Mouse (Mus musculus) neural tube, embryonic 14.5 days (tissue): Measurements from ENCODE around the gene Tbc1d14. TPM values are rescaled to one million over a fixed set of nuclear protein-coding genes. Genes with fewer than 3 reads are reported as not detected.
A peak's percentile ranks its signal among the peaks of the same experiment; 100 is the strongest.

Source experiments
- ATAC-seq: fragments of 200-750 bp; cut with Nextera tagmentation; 2 replicates; pipeline ENCODE4 v1.8.0; 2017; ENCODE audit warnings: low read depth, mild to moderate bottlenecking, moderate TSS enrichment, moderate library complexity
- H3K27ac ChIP-seq: fragments of 300-500 bp; sonication (generic); 2 replicates; pipeline ENCODE4 v1.5.1; 2014; ENCODE audit warnings: low read depth, mild to moderate bottlenecking, control low read depth, low read length, moderate library complexity, mixed read lengths
- H3K27me3 ChIP-seq: fragments of 300-500 bp; sonication (generic); 2 replicates; pipeline ENCODE4 v1.6.1; 2014; ENCODE audit warnings: low read length; ENCODE audit not compliant: control insufficient read depth, insufficient read depth
- H3K36me3 ChIP-seq: fragments of 300-500 bp; sonication (generic); 2 replicates; pipeline ENCODE4 v1.6.1; 2014; ENCODE audit warnings: low read length, mixed read lengths; ENCODE audit not compliant: control insufficient read depth, insufficient read depth
- H3K4me1 ChIP-seq: fragments of 300-500 bp; sonication (generic); 2 replicates; pipeline ENCODE4 v1.6.1; 2014; ENCODE audit warnings: low read length; ENCODE audit not compliant: control insufficient read depth, insufficient read depth
- H3K4me2 ChIP-seq: fragments of 300-500 bp; sonication (generic); 2 replicates; pipeline ENCODE4 v1.6.1; 2014; ENCODE audit warnings: mild to moderate bottlenecking, low read depth, low read length, control low read depth
- H3K4me3 ChIP-seq: fragments of 300-500 bp; sonication (generic); 2 replicates; pipeline ENCODE4 v1.5.1; 2014; ENCODE audit warnings: low read depth, low read length, control low read depth, mixed read lengths
- H3K9ac ChIP-seq: fragments of 300-500 bp; sonication (generic); replicated peaks from 2 replicates; pipeline ENCODE4 v1.6.1; 2014; ENCODE audit warnings: low read depth, mild to moderate bottlenecking, control low read depth, low read length, mixed read lengths
- H3K9me3 ChIP-seq: fragments of 300-500 bp; sonication (generic); 2 replicates; pipeline ENCODE4 v1.6.1; 2016; ENCODE audit warnings: low read length; ENCODE audit not compliant: control insufficient read depth
- WGBS: fragments of 180-500 bp; shearing (Covaris S2); extraction: QIAGEN DNeasy Blood & Tissue Kit; methylation state at CpG from one replicate; pipeline ENCODE4 v1.1.7; 2014; 5-methylcytosine and 5-hydroxymethylcytosine counted together
- polyA plus RNA-seq: library from polyadenylated mRNA; unstranded; fragments of >200 nt; fragmentation: Nextera tagmentation; extraction: Ambion mirVana; gene quantifications from 2 replicates; pipeline ENCODE4 v1.2.1, GENCODE M21; 2014

Gene Tbc1d14
- polyA plus RNA-seq, 1 experiment from 2014 or later = 74.0 TPM

- no peak for ATAC-seq
- WGBS = 76% methylated on average over 3 of the region's 3 CpGs
- no peak overlapping the region for H3K27ac ChIP-seq
- no peaks in the 10 kb centered on the region for H3K9me3 ChIP-seq
- H3K36me3 ChIP-seq = peaks cover 49% of the 10 kb centered on the region
- H3K27me3 ChIP-seq = no peaks in the 10 kb centered on the region
- H3K4me1 ChIP-seq = no peaks in the 10 kb centered on the region
- H3K9ac ChIP-seq = no peak overlapping the region
- H3K4me2 ChIP-seq = no peak overlapping the region
- H3K4me3 ChIP-seq = no peak overlapping the region
Observed at GRCm38 (mm10) chr5:36519751-36520150, 73.3 kb downstream of the Tbc1d14 start.

GRCm38 (mm10) chr5:36517596-36517995 lies 75.5 kb downstream of the Tbc1d14 start:
- Histone ChIP-seq H3K4me1 (no peaks in the 10 kb centered on the region), H3K36me3 (peaks cover 59% of the 10 kb centered on the region), H3K4me3 (no peak overlapping the region), H3K27ac (no peak overlapping the region), H3K9ac (no peak overlapping the region), H3K27me3 (no peaks in the 10 kb centered on the region), H3K9me3 (no peaks in the 10 kb centered on the region), H3K4me2 (no peak overlapping the region)
- 84% methylated on average over 3 of the region's 3 CpGs for WGBS
- ATAC-seq = 0 out of 2 replicates have a peak, but pooled peaks have one; percentile 38

- H3K27ac ChIP-seq = no peak overlapping the region
- peaks cover 65% of the 10 kb centered on the region for H3K36me3 ChIP-seq
- no peak for ATAC-seq
- no peaks in the 10 kb centered on the region for H3K4me1 ChIP-seq
- H3K9ac ChIP-seq = no peak overlapping the region
- no peaks in the 10 kb centered on the region for H3K27me3 ChIP-seq
- H3K4me3 ChIP-seq = no peak overlapping the region
- 85% methylated on average over 5 of the region's 5 CpGs for WGBS
- H3K4me2 ChIP-seq = no peak overlapping the region
- H3K9me3 ChIP-seq = no peaks in the 10 kb centered on the region
Observed at GRCm38 (mm10) chr5:36515558-36515957, 77.5 kb downstream of the Tbc1d14 start.

- H3K36me3 ChIP-seq = peaks cover 69% of the 10 kb centered on the region
Observed at GRCm38 (mm10) chr5:36515126-36515525, 78.0 kb downstream of the Tbc1d14 start.

GRCm38 (mm10) chr5:36510956-36511355 lies 82.1 kb downstream of the Tbc1d14 start:
- Histone ChIP-seq H3K4me2 (no peak overlapping the region), H3K4me1 (no peaks in the 10 kb centered on the region), H3K4me3 (no peak overlapping the region), H3K27ac (no peak overlapping the region), H3K9me3 (no peaks in the 10 kb centered on the region), H3K9ac (no peak overlapping the region), H3K27me3 (no peaks in the 10 kb centered on the region), H3K36me3 (peaks cover 55% of the 10 kb centered on the region)
- 100% methylated on average over 2 of the region's 2 CpGs for WGBS
- ATAC-seq = no peak

More at GRCm38 (mm10) chr5:36515126-36515525, 78.0 kb downstream of the Tbc1d14 start:
- no peaks in the 10 kb centered on the region for H3K27me3 ChIP-seq
- H3K27ac ChIP-seq = no peak overlapping the region
- ATAC-seq = no peak
- no peaks in the 10 kb centered on the region for H3K4me1 ChIP-seq
- 100% methylated on average over 1 of the region's 1 CpGs for WGBS
- no peak overlapping the region for H3K4me2 ChIP-seq
- no peak overlapping the region for H3K4me3 ChIP-seq
- H3K9ac ChIP-seq = no peak overlapping the region
- no peaks in the 10 kb centered on the region for H3K9me3 ChIP-seq

- H3K4me3 ChIP-seq = no peak overlapping the region
- H3K27ac ChIP-seq = no peak overlapping the region
- H3K27me3 ChIP-seq = no peaks in the 10 kb centered on the region
- no peak overlapping the region for H3K4me2 ChIP-seq
- WGBS = 95% methylated on average over 10 of the region's 10 CpGs
- no peaks in the 10 kb centered on the region for H3K4me1 ChIP-seq
- H3K9ac ChIP-seq = no peak overlapping the region
- no peak for ATAC-seq
- no peaks in the 10 kb centered on the region for H3K9me3 ChIP-seq
- peaks cover 57% of the 10 kb centered on the region for H3K36me3 ChIP-seq
Observed at GRCm38 (mm10) chr5:36508351-36508750, 84.7 kb downstream of the Tbc1d14 start.

GRCm38 (mm10) chr5:36505643-36506042 lies 87.4 kb downstream of the Tbc1d14 start:
- peaks cover 37% of the 10 kb centered on the region for H3K36me3 ChIP-seq
- H3K27ac ChIP-seq = no peak overlapping the region
- 73% methylated on average over 5 of the region's 5 CpGs for WGBS

GRCm38 (mm10) chr5:36505235-36505634 lies 87.8 kb downstream of the Tbc1d14 start:
- H3K9me3 ChIP-seq = no peaks in the 10 kb centered on the region
- peaks cover 33% of the 10 kb centered on the region for H3K36me3 ChIP-seq
- ATAC-seq = no peak
- no peak overlapping the region for H3K9ac ChIP-seq
- H3K4me3 ChIP-seq = no peak overlapping the region
- 93% methylated on average over 7 of the region's 7 CpGs for WGBS
- no peak overlapping the region for H3K4me2 ChIP-seq
- H3K27ac ChIP-seq = no peak overlapping the region
- no peaks in the 10 kb centered on the region for H3K27me3 ChIP-seq
- no peaks in the 10 kb centered on the region for H3K4me1 ChIP-seq

More at GRCm38 (mm10) chr5:36505643-36506042, 87.4 kb downstream of the Tbc1d14 start:
- Histone ChIP-seq H3K4me2 (no peak overlapping the region), H3K27me3 (no peaks in the 10 kb centered on the region), H3K4me1 (no peaks in the 10 kb centered on the region), H3K9ac (no peak overlapping the region), H3K4me3 (no peak overlapping the region), H3K9me3 (no peaks in the 10 kb centered on the region)
- no peak for ATAC-seq

- H3K4me2 ChIP-seq = no peak overlapping the region
- peaks cover 56% of the 10 kb centered on the region for H3K36me3 ChIP-seq
- 94% methylated on average over 9 of the region's 9 CpGs for WGBS
- no peak overlapping the region for H3K4me3 ChIP-seq
- no peaks in the 10 kb centered on the region for H3K9me3 ChIP-seq
- no peak overlapping the region for H3K27ac ChIP-seq
- no peaks in the 10 kb centered on the region for H3K4me1 ChIP-seq
- ATAC-seq = no peak
- H3K9ac ChIP-seq = no peak overlapping the region
- no peaks in the 10 kb centered on the region for H3K27me3 ChIP-seq
Observed at GRCm38 (mm10) chr5:36494709-36495108, 98.4 kb downstream of the Tbc1d14 start.
